Mouse (Mus musculus): ENCODE results near the gene Ddr2. TPM values are rescaled to one million over a fixed set of nuclear protein-coding genes. Genes with fewer than 3 reads are reported as not detected.

Gene Ddr2
- 0.07 and 0.13 TPM in 2 replicates for total RNA-seq (2023)

GRCm38 (mm10) chr1:170110516-170111332 lies at the start of gene Ddr2:
Gene Ddr2 (minus strand): TSS chr1:170110762.

DNA sequence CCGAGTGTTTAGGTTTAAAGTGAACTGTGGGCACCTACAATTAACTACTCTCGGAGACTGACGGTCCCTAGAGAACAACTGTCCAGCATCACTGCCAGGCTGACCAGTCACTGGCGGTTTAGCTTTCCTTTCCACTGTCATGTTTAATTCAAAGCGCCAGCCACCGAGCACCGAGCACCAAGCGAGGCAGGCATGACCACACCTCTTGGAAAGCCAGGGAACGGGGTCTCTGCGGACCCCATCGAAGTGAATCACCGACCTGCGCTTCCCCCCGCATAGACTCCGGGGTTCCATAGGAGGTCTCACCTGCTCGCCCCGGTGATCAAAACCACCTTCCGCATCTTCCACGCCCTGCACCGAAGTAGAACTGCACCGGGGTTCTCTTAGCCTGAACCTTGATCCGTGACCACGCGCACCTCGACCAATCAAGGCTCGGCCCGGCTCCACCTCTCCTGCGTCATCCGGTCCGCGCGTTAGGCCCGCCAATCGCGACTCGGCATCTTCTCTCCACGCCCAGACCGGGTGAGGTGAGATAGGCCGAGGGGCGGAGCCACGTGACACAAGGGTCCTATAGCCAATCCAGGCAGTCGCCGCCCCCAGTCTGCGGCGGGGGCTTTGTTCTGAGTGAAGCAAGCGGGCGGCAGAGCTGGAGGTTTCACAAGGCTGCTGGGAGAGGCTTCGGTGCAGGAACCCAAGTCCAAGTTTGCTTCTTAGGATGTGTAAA lies 141.6 kb downstream of the Ddr2 start, which contains the start of gene Hsd17b7:
Hsd17b7 (minus strand) TSS at position 450 of the 724 bp plus-strand sequence.

GRCm38 (mm10) chr1:169928454-169928971 lies 182.0 kb downstream of the Ddr2 start, which contains the start of gene Ccdc190:
Gene Ccdc190 (plus strand): TSS chr1:169928648.

Other genes with a start within 250 kb of the Ddr2 start
- not detected in 2 replicates for gene Ccdc190, start 182.1 kb downstream of the Ddr2 start, total RNA-seq (2023)
- gene Hsd17b7, start 141.5 kb downstream of the Ddr2 start, total RNA-seq (2023) = 7.5 and 9.0 TPM in 2 replicates
- gene Uap1, start 64.2 kb upstream of the Ddr2 start, total RNA-seq (2023) = 39.3 and 57.6 TPM in 2 replicates
- gene Uhmk1, start 104.6 kb upstream of the Ddr2 start, total RNA-seq (2023) = 30.6 and 39.4 TPM in 2 replicates
- not detected in 2 replicates for gene Sh2d1b2, start 122.0 kb upstream of the Ddr2 start, total RNA-seq (2023)
- gene Sh2d1b1, start 166.6 kb upstream of the Ddr2 start, total RNA-seq (2023) = 1.4 and 1.9 TPM in 2 replicates
- gene Gm7694, start 195.6 kb upstream of the Ddr2 start, total RNA-seq (2023) = 11.3 and 14.1 TPM in 2 replicates
- gene Spata46, start 198.0 kb upstream of the Ddr2 start, total RNA-seq (2023) = not detected in 2 replicates

Data from neutrophil, adult 65 days (primary cell).